Mouse (Mus musculus) cortical plate, adult 2 months (tissue): Measurements from ENCODE around the gene Arnt2. TPM values are rescaled to one million over a fixed set of nuclear protein-coding genes. Genes with fewer than 3 reads are reported as not detected.
A peak's percentile ranks its signal among the peaks of the same experiment; 100 is the strongest.

Experiments
- H3K27ac ChIP-seq: fragments of 200-500 bp; 2 replicates; pipeline ENCODE4 v1.5.1; 2012; ENCODE audit warnings: low read length, control low read depth, inconsistent platforms; ENCODE audit not compliant: insufficient read depth
- H3K4me1 ChIP-seq: fragments of 200-500 bp; 2 replicates; pipeline ENCODE4 v1.6.1; 2011; ENCODE audit warnings: low read length; ENCODE audit not compliant: control insufficient read depth, insufficient read depth
- H3K4me3 ChIP-seq: fragments of 200-500 bp; 2 replicates; pipeline ENCODE4 v1.5.1; 2011; ENCODE audit warnings: mild to moderate bottlenecking, low read length, control low read depth; ENCODE audit not compliant: insufficient read depth
- CTCF ChIP-seq: fragments of 200-500 bp; IDR thresholded peaks from 2 replicates; pipeline ENCODE4 v1.5.1; 2011; ENCODE audit warnings: mild to moderate bottlenecking, control low read depth, low read length; ENCODE audit not compliant: insufficient read depth; ENCODE audit errors: extremely low read depth
- POLR2A ChIP-seq: fragments of 200-500 bp; IDR thresholded peaks from 2 replicates; pipeline ENCODE4 v1.6.1; 2011; ENCODE audit warnings: mild to moderate bottlenecking, low read length, control low read depth; ENCODE audit not compliant: insufficient read depth; ENCODE audit errors: extremely low read depth
- polyA plus RNA-seq: library from polyadenylated mRNA; depleted of rRNA; stranded (reverse); fragments of >200 nt; gene quantifications from 2 replicates; pipeline ENCODE4 v1.2.3, GENCODE M21; 2012

The Arnt2 gene
- polyA plus RNA-seq, 1 experiment = 172 TPM

DNA sequence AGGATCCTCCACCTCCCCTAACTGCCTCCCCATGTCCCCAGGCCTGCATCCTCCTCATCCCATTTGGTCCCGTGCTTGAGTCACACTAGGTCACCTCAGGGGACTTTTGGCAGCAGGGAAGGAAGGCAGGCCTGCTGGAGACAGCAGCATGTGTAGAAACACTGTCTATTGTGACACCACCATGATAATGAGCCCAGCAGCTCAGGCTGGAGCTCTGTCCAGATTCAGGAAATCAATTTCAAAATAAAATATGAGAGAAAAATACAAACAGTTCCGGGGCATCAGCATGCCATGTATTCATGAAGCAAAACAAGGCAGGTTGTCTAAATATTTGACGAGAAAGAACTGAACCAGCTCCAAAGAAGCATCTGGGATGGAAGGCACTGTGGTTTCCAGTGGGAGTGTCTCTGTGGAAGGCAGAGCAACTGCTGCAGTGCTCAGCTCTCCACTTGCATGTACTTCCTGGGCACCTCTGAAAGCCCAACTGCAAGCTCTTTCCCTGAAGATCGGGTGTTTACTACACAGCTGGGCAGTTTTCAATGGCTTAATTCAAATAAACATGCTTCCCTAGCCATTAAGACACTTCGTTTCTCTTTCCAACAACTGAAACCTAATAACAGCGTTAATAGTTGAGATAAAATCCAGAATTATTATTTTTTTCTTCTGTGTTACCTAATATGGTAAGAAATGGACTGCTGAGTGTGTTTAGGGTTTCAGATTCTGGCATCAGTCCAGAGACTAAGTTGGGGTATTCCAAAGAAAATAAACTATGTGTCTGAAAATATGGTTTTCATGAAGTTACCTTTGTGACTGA is 74.0 kb downstream of the Arnt2 start:
- Histone ChIP-seq H3K4me1 (peaks cover 8% of the 10 kb centered on the region), H3K27ac (no peak overlapping the region)

GRCm38 (mm10) chr7:84333996-84334395 is 76.0 kb downstream of the Arnt2 start:
- Histone ChIP-seq H3K27ac (no peak overlapping the region), H3K4me1 (peaks cover 6% of the 10 kb centered on the region; the same call in 1 of the 2 replicates), H3K4me3 (no peak overlapping the region)
- TF ChIP-seq POLR2A (no peak), CTCF (no peak)

More for the DNA sequence above, 74.0 kb downstream of the Arnt2 start:
- TF ChIP-seq POLR2A (no peak), CTCF (no peak)
- H3K4me3 ChIP-seq = no peak overlapping the region

- Histone ChIP-seq H3K27ac (peak overlapping the region; percentile 43; the same call in 1 of the 2 replicates), H3K4me3 (no peak overlapping the region), H3K4me1 (peaks cover 8% of the 10 kb centered on the region)
- TF ChIP-seq CTCF (no peak), POLR2A (no peak)
Measured at GRCm38 (mm10) chr7:84332295-84333168, 77.4 kb downstream of the Arnt2 start.

DNA sequence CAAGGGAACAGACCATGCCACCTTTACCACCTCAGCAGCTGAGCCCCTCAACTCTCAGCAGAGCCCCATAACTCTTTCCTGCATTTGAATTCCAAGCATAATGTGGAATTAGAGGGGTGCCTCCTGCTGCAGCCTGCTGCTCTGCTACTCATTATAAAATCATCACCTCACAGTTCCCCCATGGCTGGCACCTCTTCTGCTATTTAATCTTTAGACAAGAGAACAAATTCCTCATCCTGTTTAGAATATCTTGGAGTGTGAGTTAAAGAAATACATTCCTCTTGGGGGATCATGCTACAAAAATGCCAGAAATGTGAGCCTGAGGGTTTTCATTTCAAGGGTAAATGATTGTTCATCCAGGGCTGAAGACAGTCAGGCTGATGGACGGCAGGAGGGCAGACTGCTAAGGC is 80.8 kb downstream of the Arnt2 start:
- peaks cover 8% of the 10 kb centered on the region for H3K4me1 ChIP-seq
- TF ChIP-seq CTCF = no peak
- TF ChIP-seq POLR2A = no peak
- no peak overlapping the region for H3K4me3 ChIP-seq
- no peak overlapping the region for H3K27ac ChIP-seq

DNA sequence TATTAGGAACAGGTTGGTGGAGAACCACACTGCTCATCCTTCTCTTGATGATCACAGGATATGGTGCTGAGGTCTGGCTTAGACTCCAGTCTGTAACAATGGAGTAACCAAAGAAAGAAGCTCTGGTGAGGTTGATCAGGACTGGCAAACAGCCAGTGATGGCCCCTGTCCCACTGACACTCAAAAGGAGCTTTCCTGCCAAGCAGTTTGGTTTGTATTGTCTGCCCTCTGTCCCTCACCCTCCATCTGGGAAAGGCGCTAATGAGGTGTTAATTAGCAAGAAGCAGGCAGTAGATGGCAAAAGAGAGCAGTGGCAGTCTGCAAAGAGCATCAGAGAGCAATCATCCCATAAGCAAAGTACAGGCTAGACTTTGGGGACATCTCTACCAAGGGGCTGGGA is 81.2 kb downstream of the Arnt2 start:
- Histone ChIP-seq H3K4me1 (peaks cover 8% of the 10 kb centered on the region), H3K27ac (no peak overlapping the region), H3K4me3 (no peak overlapping the region)
- TF ChIP-seq POLR2A (no peak), CTCF (no peak)

- H3K4me1 ChIP-seq = peaks cover 5% of the 10 kb centered on the region
- no peak for TF ChIP-seq CTCF
- TF ChIP-seq POLR2A = no peak
- no peak overlapping the region for H3K27ac ChIP-seq
- no peak overlapping the region for H3K4me3 ChIP-seq
Measured at GRCm38 (mm10) chr7:84325570-84326328, 84.2 kb downstream of the Arnt2 start.

- TF ChIP-seq POLR2A (no peak), CTCF (no peak)
- Histone ChIP-seq H3K4me1 (no peaks in the 10 kb centered on the region), H3K27ac (peak overlapping the region; percentile 45; the same call in 1 of the 2 replicates)
Measured at GRCm38 (mm10) chr7:84321542-84321941, 88.4 kb downstream of the Arnt2 start.

GRCm38 (mm10) chr7:84315353-84316003 is 94.5 kb downstream of the Arnt2 start:
- no peak overlapping the region for H3K4me3 ChIP-seq
- TF ChIP-seq POLR2A (no peak), CTCF (no peak)
- no peak overlapping the region for H3K27ac ChIP-seq
- H3K4me1 ChIP-seq = no peaks in the 10 kb centered on the region

More at GRCm38 (mm10) chr7:84321542-84321941, 88.4 kb downstream of the Arnt2 start:
- H3K4me3 ChIP-seq = no peak overlapping the region
